Mouse (Mus musculus) liver, adult 2 months (tissue): ENCODE data around the gene Rcor2.

ENCODE experiments used
- CTCF ChIP-seq: fragments of 200-500 bp; IDR thresholded peaks from 2 replicates; pipeline ENCODE4 v1.5.1; 2011; ENCODE audit warnings: low read depth, low read length, control low read depth
- POLR2A ChIP-seq: fragments of 200-500 bp; IDR thresholded peaks from 2 replicates; pipeline ENCODE4 v1.6.1; 2011; ENCODE audit warnings: low read length, control low read depth; ENCODE audit not compliant: insufficient read depth; ENCODE audit errors: extremely low read depth

GRCm38 (mm10) chr19:7226511-7226914 lies 40.6 kb upstream of the Rcor2 start:
- TF ChIP-seq CTCF (no peak), POLR2A (no peak)
